Mouse (Mus musculus): ENCODE results near the gene Tor2a. TPM values are rescaled to one million over a fixed set of nuclear protein-coding genes. Genes with fewer than 3 reads are reported as not detected.

Tor2a gene
- total and polyA plus RNA-seq, 3 experiments, result 9.0 to 28.2 (median 14.0) TPM

- H3K27me3 ChIP-seq (ENCODE audit: insufficient read depth, low read length), result peaks cover 38% of the 10 kb centered on the region
- H3K4me3 ChIP-seq (ENCODE audit: low read depth, low read length), result no peak overlapping the region
- no peak for DNase-seq (ENCODE audit: low spot score)
- H3K9me3 ChIP-seq (replicated peaks), result no peaks in the 10 kb centered on the region
- H3K36me3 ChIP-seq (replicated peaks), result peaks cover 7% of the 10 kb centered on the region
- H3K4me1 ChIP-seq (ENCODE audit: insufficient read depth, low read depth, low read length), result peaks cover 42% of the 10 kb centered on the region
- ATAC-seq (ENCODE audit: extremely low read depth, insufficient number of reproducible peaks, low FRiP score, poor library complexity, severe bottlenecking), result no peak
- TF ChIP-seq GATA2 (IDR thresholded peaks at IDR 0.05; ENCODE audit: borderline replicate concordance, low read depth, low read length) (no peak), GATA1 (IDR thresholded peaks at IDR 0.05; ENCODE audit: borderline replicate concordance, low read length) (no peak), TAL1 (conservative IDR thresholded peaks at IDR 0.05; ENCODE audit: low read depth, low read length) (no peak), CTCF (IDR thresholded peaks at IDR 0.05; ENCODE audit: low read depth, low read length) (no peak), POLR2AphosphoS5 (IDR thresholded peaks at IDR 0.05; ENCODE audit: insufficient replicate concordance, low read depth, low read length) (no peak)
These were observed 14.9 kb downstream of the Tor2a start for GRCm38 (mm10) chr2:32771886-32772285.

- no peak for ATAC-seq (ENCODE audit: extremely low read depth, insufficient number of reproducible peaks, low FRiP score, poor library complexity, severe bottlenecking)
- TF ChIP-seq TAL1 (conservative IDR thresholded peaks at IDR 0.05; ENCODE audit: low read depth, low read length) (no peak), GATA1 (IDR thresholded peaks at IDR 0.05; ENCODE audit: borderline replicate concordance, low read length) (no peak), POLR2AphosphoS5 (IDR thresholded peaks at IDR 0.05; ENCODE audit: insufficient replicate concordance, low read depth, low read length) (no peak), CTCF (IDR thresholded peaks at IDR 0.05; ENCODE audit: low read depth, low read length) (no peak), GATA2 (IDR thresholded peaks at IDR 0.05; ENCODE audit: borderline replicate concordance, low read depth, low read length) (no peak)
- Histone ChIP-seq H3K4me3 (ENCODE audit: low read depth, low read length) (no peak overlapping the region), H3K27me3 (ENCODE audit: insufficient read depth, low read length) (peaks cover 32% of the 10 kb centered on the region), H3K9me3 (replicated peaks) (no peaks in the 10 kb centered on the region), H3K4me1 (ENCODE audit: insufficient read depth, low read depth, low read length) (peaks cover 44% of the 10 kb centered on the region), H3K36me3 (replicated peaks) (peaks cover 16% of the 10 kb centered on the region)
- no peak for DNase-seq (ENCODE audit: low spot score)
These were observed 15.7 kb downstream of the Tor2a start for GRCm38 (mm10) chr2:32772626-32773279.

- TF ChIP-seq CTCF (IDR thresholded peaks at IDR 0.05; ENCODE audit: low read depth, low read length), result no peak
- TF ChIP-seq TAL1 (conservative IDR thresholded peaks at IDR 0.05; ENCODE audit: low read depth, low read length), result no peak
- no peak for TF ChIP-seq GATA1 (IDR thresholded peaks at IDR 0.05; ENCODE audit: borderline replicate concordance, low read length)
- no peak for TF ChIP-seq POLR2AphosphoS5 (IDR thresholded peaks at IDR 0.05; ENCODE audit: insufficient replicate concordance, low read depth, low read length)
- no peak for TF ChIP-seq GATA2 (IDR thresholded peaks at IDR 0.05; ENCODE audit: borderline replicate concordance, low read depth, low read length)
- peak; percentile 99 for DNase-seq (ENCODE audit: low spot score)
- peaks cover 17% of the 10 kb centered on the region for H3K27me3 ChIP-seq (ENCODE audit: insufficient read depth, low read length)
- H3K4me1 ChIP-seq (ENCODE audit: insufficient read depth, low read depth, low read length), result peaks cover 36% of the 10 kb centered on the region
- H3K9me3 ChIP-seq (replicated peaks), result no peaks in the 10 kb centered on the region
- peak; percentile 96 for ATAC-seq (ENCODE audit: extremely low read depth, insufficient number of reproducible peaks, low FRiP score, poor library complexity, severe bottlenecking)
- peaks cover 28% of the 10 kb centered on the region for H3K36me3 ChIP-seq (replicated peaks)
- H3K4me3 ChIP-seq (ENCODE audit: low read depth, low read length), result peak within 1 kb of the TSS; percentile 78
These were observed 18.5 kb downstream of the Tor2a start, which contains the start of the genes Ttc16 and Ptrh1 for GRCm38 (mm10) chr2:32775359-32776074. Gene Ttc16 (minus strand): TSS chr2:32775633. Gene Ptrh1 (plus strand): TSS chr2:32775786.

- Histone ChIP-seq H3K27me3 (ENCODE audit: insufficient read depth, low read length) (peaks cover 18% of the 10 kb centered on the region), H3K9me3 (replicated peaks) (no peaks in the 10 kb centered on the region), H3K4me1 (ENCODE audit: insufficient read depth, low read depth, low read length) (peaks cover 36% of the 10 kb centered on the region), H3K4me3 (ENCODE audit: low read depth, low read length) (peak overlapping the region; percentile 78), H3K36me3 (replicated peaks) (peaks cover 28% of the 10 kb centered on the region)
- ATAC-seq (ENCODE audit: extremely low read depth, insufficient number of reproducible peaks, low FRiP score, poor library complexity, severe bottlenecking) (no peak), DNase-seq (ENCODE audit: low spot score) (peak; percentile 15)
- TF ChIP-seq CTCF (IDR thresholded peaks at IDR 0.05; ENCODE audit: low read depth, low read length), result no peak
- TF ChIP-seq TAL1 (conservative IDR thresholded peaks at IDR 0.05; ENCODE audit: low read depth, low read length), result no peak
These were observed 19.2 kb downstream of the Tor2a start for GRCm38 (mm10) chr2:32776192-32776591.

- Histone ChIP-seq H3K27me3 (ENCODE audit: insufficient read depth, low read length) (peaks cover 18% of the 10 kb centered on the region; the same call in 1 of the 2 replicates), H3K9me3 (replicated peaks) (no peaks in the 10 kb centered on the region), H3K4me1 (ENCODE audit: insufficient read depth, low read depth, low read length) (peaks cover 26% of the 10 kb centered on the region), H3K4me3 (ENCODE audit: low read depth, low read length) (no peak overlapping the region), H3K36me3 (replicated peaks) (peaks cover 28% of the 10 kb centered on the region)
- no peak for ATAC-seq (ENCODE audit: extremely low read depth, insufficient number of reproducible peaks, low FRiP score, poor library complexity, severe bottlenecking)
- no peak for TF ChIP-seq POLR2AphosphoS5 (IDR thresholded peaks at IDR 0.05; ENCODE audit: insufficient replicate concordance, low read depth, low read length)
- TF ChIP-seq TAL1 (conservative IDR thresholded peaks at IDR 0.05; ENCODE audit: low read depth, low read length), result no peak
- TF ChIP-seq GATA1 (IDR thresholded peaks at IDR 0.05; ENCODE audit: borderline replicate concordance, low read length), result no peak
- TF ChIP-seq CTCF (IDR thresholded peaks at IDR 0.05; ENCODE audit: low read depth, low read length), result no peak
- no peak for TF ChIP-seq GATA2 (IDR thresholded peaks at IDR 0.05; ENCODE audit: borderline replicate concordance, low read depth, low read length)
- no peak for DNase-seq (ENCODE audit: low spot score)
These were observed 21.0 kb downstream of the Tor2a start for GRCm38 (mm10) chr2:32778081-32778480.

- no peaks in the 10 kb centered on the region for H3K9me3 ChIP-seq (replicated peaks)
- no peak for DNase-seq (ENCODE audit: low spot score)
- ATAC-seq (ENCODE audit: extremely low read depth, insufficient number of reproducible peaks, low FRiP score, poor library complexity, severe bottlenecking), result no peak
- H3K36me3 ChIP-seq (replicated peaks), result peaks cover 28% of the 10 kb centered on the region
- peaks cover 15% of the 10 kb centered on the region; the same call in 1 of the 2 replicates for H3K27me3 ChIP-seq (ENCODE audit: insufficient read depth, low read length)
- H3K4me3 ChIP-seq (ENCODE audit: low read depth, low read length), result no peak overlapping the region
- peaks cover 26% of the 10 kb centered on the region for H3K4me1 ChIP-seq (ENCODE audit: insufficient read depth, low read depth, low read length)
- TF ChIP-seq TAL1 (conservative IDR thresholded peaks at IDR 0.05; ENCODE audit: low read depth, low read length) (no peak), POLR2AphosphoS5 (IDR thresholded peaks at IDR 0.05; ENCODE audit: insufficient replicate concordance, low read depth, low read length) (no peak), GATA2 (IDR thresholded peaks at IDR 0.05; ENCODE audit: borderline replicate concordance, low read depth, low read length) (no peak), CTCF (IDR thresholded peaks at IDR 0.05; ENCODE audit: low read depth, low read length) (no peak), GATA1 (IDR thresholded peaks at IDR 0.05; ENCODE audit: borderline replicate concordance, low read length) (no peak)
These were observed 22.1 kb downstream of the Tor2a start for GRCm38 (mm10) chr2:32779131-32779530.

All from G1E (cell line).